Mouse (Mus musculus) limb, embryonic 13.5 days (tissue): ENCODE data around the gene Abhd14b. TPM values are rescaled to one million over a fixed set of nuclear protein-coding genes. Genes with fewer than 3 reads are reported as not detected.

Experiments used
- ATAC-seq: fragments of 200-750 bp; cut with Nextera tagmentation; 2 replicates; pipeline ENCODE4 v1.8.0; 2017; ENCODE audit warnings: low read depth, moderate number of reproducible peaks, moderate TSS enrichment; ENCODE audit not compliant: low FRiP score
- H3K27ac ChIP-seq: fragments of 300-500 bp; sonication (generic); 2 replicates; pipeline ENCODE4 v1.5.1; 2015; ENCODE audit warnings: inconsistent platforms, mild to moderate bottlenecking, moderate library complexity
- H3K27me3 ChIP-seq: fragments of 300-500 bp; sonication (generic); 2 replicates; pipeline ENCODE4 v1.6.1; 2015; ENCODE audit warnings: mild to moderate bottlenecking, inconsistent platforms
- H3K36me3 ChIP-seq: fragments of 300-500 bp; sonication (generic); 2 replicates; pipeline ENCODE4 v1.6.1; 2015; ENCODE audit warnings: inconsistent platforms, mild to moderate bottlenecking, moderate library complexity
- H3K4me1 ChIP-seq: fragments of 300-500 bp; sonication (generic); 2 replicates; pipeline ENCODE4 v1.6.1; 2015; ENCODE audit warnings: inconsistent platforms
- H3K4me2 ChIP-seq: fragments of 300-500 bp; sonication (generic); replicated peaks from 2 replicates; pipeline ENCODE4 v1.6.1; 2015; ENCODE audit warnings: inconsistent platforms, mild to moderate bottlenecking, moderate library complexity
- H3K4me3 ChIP-seq: fragments of 300-500 bp; sonication (generic); 2 replicates; pipeline ENCODE4 v1.5.1; 2015; ENCODE audit warnings: moderate library complexity, mild to moderate bottlenecking, inconsistent platforms
- H3K9ac ChIP-seq: fragments of 300-500 bp; sonication (generic); 2 replicates; pipeline ENCODE4 v1.6.1; 2015; ENCODE audit warnings: mild to moderate bottlenecking, inconsistent platforms
- H3K9me3 ChIP-seq: fragments of 300-500 bp; sonication (generic); 2 replicates; pipeline ENCODE4 v1.6.1; 2016; ENCODE audit warnings: inconsistent platforms
- WGBS: fragments of 180-500 bp; shearing (Covaris S2); methylation state at CpG from one replicate; pipeline ENCODE4 v1.1.7; 2015; 5-methylcytosine and 5-hydroxymethylcytosine counted together
- polyA plus RNA-seq: library from polyadenylated mRNA; unstranded; fragments of >200 nt; fragmentation: Nextera tagmentation; extraction: Ambion mirVana; gene quantifications from 2 replicates; pipeline ENCODE4 v1.2.1, GENCODE M21; 2015

Abhd14b gene
- polyA plus RNA-seq, 1 experiment from 2014 or later: 20.5 TPM

DNA sequence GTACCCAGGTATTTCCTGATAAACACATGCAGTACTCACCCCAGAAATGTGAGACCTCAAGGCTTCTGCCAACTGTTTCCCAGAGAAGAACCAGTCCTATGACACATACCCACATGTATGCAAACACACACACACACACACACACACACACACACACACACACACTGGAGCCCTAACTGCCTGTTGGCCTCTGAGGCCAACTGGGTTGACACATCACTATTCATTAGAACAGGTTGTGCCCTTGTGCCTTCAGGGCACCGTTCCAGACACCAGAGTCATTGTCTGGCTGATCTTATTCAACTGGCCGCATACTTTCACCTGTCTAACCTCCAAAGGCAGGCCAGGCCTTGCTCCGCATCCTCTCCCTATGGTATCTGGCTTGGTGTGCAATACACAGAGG is 35.0 kb upstream of the Abhd14b start:
- no peak overlapping the region for H3K4me3 ChIP-seq
- 0 out of 2 replicates have a peak, but pooled peaks cover 4% of the 10 kb centered on the region for H3K9me3 ChIP-seq
- peaks cover 21% of the 10 kb centered on the region for H3K4me1 ChIP-seq
- no peak for ATAC-seq
- H3K4me2 ChIP-seq: no peak overlapping the region
- no peak overlapping the region for H3K9ac ChIP-seq
- no peaks in the 10 kb centered on the region for H3K27me3 ChIP-seq
- H3K27ac ChIP-seq: no peak overlapping the region
- 65% methylated on average over 3 of the region's 3 CpGs for WGBS
- H3K36me3 ChIP-seq: no peaks in the 10 kb centered on the region

DNA sequence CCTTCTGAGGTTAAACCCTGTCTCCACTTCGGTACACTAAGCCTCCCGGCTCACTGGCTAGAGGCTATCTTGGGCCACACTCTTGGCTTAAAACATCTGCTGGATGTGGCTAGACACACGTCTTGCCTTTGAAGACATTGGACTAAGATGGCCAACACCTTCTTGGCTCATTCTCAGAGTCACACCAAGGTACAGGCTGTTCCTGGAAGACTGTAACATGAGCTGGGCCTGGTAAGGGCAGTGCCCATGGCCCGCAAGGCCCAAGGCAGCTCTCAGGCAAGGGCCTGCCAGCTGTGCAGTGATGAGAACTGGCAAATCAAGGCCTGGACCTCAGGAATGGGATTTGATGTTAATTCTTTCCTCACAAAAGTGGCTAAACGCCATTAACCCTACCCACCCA is 33.7 kb upstream of the Abhd14b start:
- 76% methylated on average over 5 of the region's 5 CpGs for WGBS

GRCm38 (mm10) chr9:106416826-106417225 is 30.4 kb upstream of the Abhd14b start:
- H3K36me3 ChIP-seq: no peaks in the 10 kb centered on the region
- no peak overlapping the region for H3K4me2 ChIP-seq
- H3K4me3 ChIP-seq: no peak overlapping the region
- no peak for ATAC-seq
- peaks cover 52% of the 10 kb centered on the region for H3K4me1 ChIP-seq
- no peak overlapping the region for H3K9ac ChIP-seq
- no peak overlapping the region; the same call in 1 of the 2 replicates for H3K27ac ChIP-seq
- H3K27me3 ChIP-seq: no peaks in the 10 kb centered on the region
- WGBS: 73% methylated on average over 6 of the region's 6 CpGs
- no peaks in the 10 kb centered on the region for H3K9me3 ChIP-seq

More for the DNA sequence above, 33.7 kb upstream of the Abhd14b start:
- no peak for ATAC-seq
- Histone ChIP-seq H3K36me3 (no peaks in the 10 kb centered on the region), H3K27ac (no peak overlapping the region), H3K4me2 (no peak overlapping the region), H3K9me3 (0 out of 2 replicates have a peak, but pooled peaks cover 4% of the 10 kb centered on the region), H3K9ac (no peak overlapping the region), H3K4me3 (no peak overlapping the region), H3K27me3 (no peaks in the 10 kb centered on the region), H3K4me1 (peaks cover 35% of the 10 kb centered on the region)

- Histone ChIP-seq H3K27ac (peak overlapping the region; percentile 80), H3K9ac (peak overlapping the region; percentile 62), H3K9me3 (no peaks in the 10 kb centered on the region), H3K4me3 (peak overlapping the region; percentile 28), H3K4me2 (peak overlapping the region; percentile 63), H3K4me1 (peaks cover 55% of the 10 kb centered on the region), H3K27me3 (no peaks in the 10 kb centered on the region), H3K36me3 (no peaks in the 10 kb centered on the region)
- peak; percentile 60 for ATAC-seq
- WGBS: 10% methylated on average over 29 of the region's 29 CpGs
These were observed 29.2 kb upstream of the Abhd14b start for GRCm38 (mm10) chr9:106417841-106418625.

- Histone ChIP-seq H3K4me1 (peaks cover 53% of the 10 kb centered on the region), H3K4me2 (peak overlapping the region; percentile 53), H3K27me3 (no peaks in the 10 kb centered on the region), H3K9ac (peak overlapping the region; percentile 40; the same call in 1 of the 2 replicates), H3K4me3 (no peak overlapping the region), H3K36me3 (no peaks in the 10 kb centered on the region), H3K9me3 (no peaks in the 10 kb centered on the region), H3K27ac (peak overlapping the region; percentile 81; the same call in 1 of the 2 replicates)
- WGBS: 5% methylated on average over 2 of the region's 2 CpGs
- peak; percentile 25; the same call in 1 of the 2 replicates for ATAC-seq
These were observed 26.7 kb upstream of the Abhd14b start for GRCm38 (mm10) chr9:106420608-106421007.

DNA sequence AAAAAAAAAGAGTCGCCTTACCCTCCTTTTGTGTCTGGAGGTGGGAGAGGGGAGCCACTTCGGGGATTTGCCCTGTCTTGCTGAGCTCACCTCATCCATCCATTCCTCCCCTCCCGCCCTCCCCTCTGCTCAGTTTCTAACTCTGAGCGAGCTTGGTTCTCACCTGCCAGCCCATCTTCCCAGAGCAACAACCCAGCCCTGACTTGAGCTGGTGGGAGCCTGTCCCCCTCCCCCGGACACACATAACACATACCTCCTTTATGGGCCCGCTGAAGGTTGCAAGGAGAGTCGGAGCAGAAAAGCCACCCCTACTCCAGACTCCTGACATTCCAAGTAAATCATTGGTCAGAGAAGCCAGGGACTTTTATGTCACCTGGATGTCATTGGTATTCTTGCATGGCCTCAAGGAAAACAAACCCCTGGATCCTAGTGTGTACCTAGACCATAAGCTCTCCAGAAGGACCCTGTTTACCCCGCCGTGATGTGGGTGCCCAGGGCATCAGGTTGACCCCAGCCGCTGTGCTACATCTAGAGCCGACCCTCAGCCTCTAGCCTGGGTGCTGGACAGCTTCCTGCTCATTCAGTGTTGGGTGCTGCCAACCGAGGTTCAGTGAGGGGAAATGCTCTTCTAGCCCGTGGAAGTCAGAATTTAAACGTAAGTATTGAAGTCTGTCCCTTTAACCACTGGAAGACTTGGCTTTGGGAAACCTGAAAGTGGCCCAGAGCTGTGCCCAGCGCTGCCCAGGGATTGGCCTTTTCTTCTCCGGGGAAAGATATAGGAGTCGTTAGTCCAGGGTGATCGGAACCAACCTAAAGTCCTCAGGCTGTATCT is 26.0 kb upstream of the Abhd14b start:
- Histone ChIP-seq H3K9ac (peak overlapping the region; percentile 40; the same call in 1 of the 2 replicates), H3K27me3 (no peaks in the 10 kb centered on the region), H3K9me3 (no peaks in the 10 kb centered on the region), H3K36me3 (no peaks in the 10 kb centered on the region), H3K4me3 (no peak overlapping the region), H3K4me2 (peak overlapping the region; percentile 53), H3K27ac (peak overlapping the region; percentile 70), H3K4me1 (peaks cover 53% of the 10 kb centered on the region)
- 0 out of 2 replicates have a peak, but pooled peaks have one; percentile 9 for ATAC-seq
- WGBS: 11% methylated on average over 18 of the region's 18 CpGs

DNA sequence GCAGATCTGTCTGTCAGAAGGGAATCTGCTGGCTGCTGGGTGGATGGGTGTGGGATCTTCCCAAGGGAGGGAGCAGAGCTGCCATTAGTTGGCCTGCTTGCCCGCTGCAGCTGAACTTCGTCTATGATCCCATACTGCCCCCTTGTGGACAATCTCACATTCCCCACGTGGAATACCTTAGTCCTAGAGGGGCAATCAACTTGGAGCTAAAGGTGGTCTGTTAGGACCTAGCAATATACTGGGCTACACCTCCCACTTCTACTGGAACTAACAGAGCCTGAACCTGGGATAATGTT is 25.4 kb upstream of the Abhd14b start:
- Histone ChIP-seq H3K9me3 (no peaks in the 10 kb centered on the region), H3K36me3 (no peaks in the 10 kb centered on the region), H3K4me3 (no peak overlapping the region), H3K27ac (0 out of 2 replicates have a peak overlapping the region, but pooled peaks have one; percentile 70), H3K9ac (no peak overlapping the region), H3K4me2 (peak overlapping the region; percentile 53), H3K27me3 (no peaks in the 10 kb centered on the region), H3K4me1 (peaks cover 51% of the 10 kb centered on the region)
- peak; percentile 68 for ATAC-seq
- WGBS: 1% methylated on average over 3 of the region's 3 CpGs

DNA sequence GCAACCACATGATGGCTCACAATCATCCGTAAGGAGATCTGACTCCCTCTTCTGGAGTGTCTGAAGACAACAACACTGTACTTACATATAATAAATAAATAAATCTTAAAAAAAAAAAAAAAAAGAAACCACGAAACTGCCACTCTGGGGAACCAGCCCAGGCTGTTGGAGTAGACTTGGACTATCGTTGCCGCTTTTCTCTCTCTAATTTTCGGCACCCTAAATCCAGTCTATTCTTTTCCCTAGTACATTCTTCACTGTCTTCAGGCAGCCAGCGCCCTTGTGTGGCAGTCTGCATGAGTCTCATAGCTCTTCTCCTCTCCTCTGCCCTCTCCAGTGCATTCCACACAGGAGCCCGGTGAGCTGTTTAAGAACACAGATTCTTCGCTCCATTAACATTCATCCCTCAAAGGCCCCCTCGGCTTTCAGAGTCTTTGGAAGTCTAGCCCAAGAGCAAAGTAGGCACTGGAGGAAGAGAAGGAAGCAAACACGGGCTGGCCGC is 18.5 kb upstream of the Abhd14b start:
- WGBS: 20% methylated on average over 11 of the region's 11 CpGs
- Histone ChIP-seq H3K36me3 (peaks cover 31% of the 10 kb centered on the region), H3K9ac (peak overlapping the region; percentile 68), H3K4me1 (peaks cover 12% of the 10 kb centered on the region), H3K27me3 (no peaks in the 10 kb centered on the region), H3K27ac (peak overlapping the region; percentile 97), H3K4me3 (peak overlapping the region; percentile 80), H3K9me3 (no peaks in the 10 kb centered on the region), H3K4me2 (peak overlapping the region; percentile 72)
- peak; percentile 76 for ATAC-seq

- under 1% methylated on average over 55 of the region's 55 CpGs for whole genome bisulfite sequencing
- Histone ChIP-seq H3K9ac (peak within 1 kb of the TSS; percentile 99), H3K4me1 (peaks cover 12% of the 10 kb centered on the region), H3K27ac (peak within 1 kb of the TSS; percentile 97), H3K4me2 (peak within 1 kb of the TSS; percentile 72), H3K4me3 (peak within 1 kb of the TSS; percentile 80), H3K36me3 (peaks cover 38% of the 10 kb centered on the region), H3K27me3 (no peaks in the 10 kb centered on the region), H3K9me3 (no peaks in the 10 kb centered on the region)
- peak; percentile 94 for ATAC-seq
These were observed 17.8 kb upstream of the Abhd14b start, which contains the start of gene Rpl29 for GRCm38 (mm10) chr9:106429221-106430014. TSS of gene Rpl29 (plus strand) at chr9:106429454.

DNA sequence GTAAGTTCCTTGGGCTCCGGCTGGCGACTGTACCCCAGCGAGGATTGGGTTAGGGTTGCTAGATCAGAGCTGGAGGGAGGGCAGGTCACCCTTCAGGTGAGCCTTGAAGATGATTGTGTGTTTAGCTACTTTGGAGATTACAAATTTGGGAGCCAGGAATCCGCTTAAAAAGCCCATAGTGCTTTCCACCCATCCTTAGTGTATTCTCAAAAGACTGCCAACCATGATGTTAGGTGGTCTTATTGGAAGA is 17.3 kb upstream of the Abhd14b start:
- H3K36me3 ChIP-seq: peaks cover 42% of the 10 kb centered on the region
- H3K9ac ChIP-seq: peak overlapping the region; percentile 99
- H3K27ac ChIP-seq: peak overlapping the region; percentile 97
- no peaks in the 10 kb centered on the region for H3K27me3 ChIP-seq
- 2% methylated on average over 4 of the region's 4 CpGs for whole genome bisulfite sequencing
- peak overlapping the region; percentile 80 for H3K4me3 ChIP-seq
- H3K4me1 ChIP-seq: peaks cover 12% of the 10 kb centered on the region
- ATAC-seq: no peak
- peak overlapping the region; percentile 72 for H3K4me2 ChIP-seq
- H3K9me3 ChIP-seq: no peaks in the 10 kb centered on the region

GRCm38 (mm10) chr9:106433389-106433788 is 13.9 kb upstream of the Abhd14b start:
- no peak overlapping the region for H3K27ac ChIP-seq

More at GRCm38 (mm10) chr9:106433389-106433788, 13.9 kb upstream of the Abhd14b start:
- Histone ChIP-seq H3K4me1 (peaks cover 30% of the 10 kb centered on the region), H3K4me2 (no peak overlapping the region), H3K36me3 (peaks cover 46% of the 10 kb centered on the region), H3K4me3 (no peak overlapping the region), H3K9me3 (no peaks in the 10 kb centered on the region), H3K27me3 (no peaks in the 10 kb centered on the region), H3K9ac (no peak overlapping the region)
- 76% methylated on average over 7 of the region's 7 CpGs for WGBS
- ATAC-seq: no peak
